Mouse (Mus musculus): Measurements from ENCODE around the gene Fbxl15.

DNA sequence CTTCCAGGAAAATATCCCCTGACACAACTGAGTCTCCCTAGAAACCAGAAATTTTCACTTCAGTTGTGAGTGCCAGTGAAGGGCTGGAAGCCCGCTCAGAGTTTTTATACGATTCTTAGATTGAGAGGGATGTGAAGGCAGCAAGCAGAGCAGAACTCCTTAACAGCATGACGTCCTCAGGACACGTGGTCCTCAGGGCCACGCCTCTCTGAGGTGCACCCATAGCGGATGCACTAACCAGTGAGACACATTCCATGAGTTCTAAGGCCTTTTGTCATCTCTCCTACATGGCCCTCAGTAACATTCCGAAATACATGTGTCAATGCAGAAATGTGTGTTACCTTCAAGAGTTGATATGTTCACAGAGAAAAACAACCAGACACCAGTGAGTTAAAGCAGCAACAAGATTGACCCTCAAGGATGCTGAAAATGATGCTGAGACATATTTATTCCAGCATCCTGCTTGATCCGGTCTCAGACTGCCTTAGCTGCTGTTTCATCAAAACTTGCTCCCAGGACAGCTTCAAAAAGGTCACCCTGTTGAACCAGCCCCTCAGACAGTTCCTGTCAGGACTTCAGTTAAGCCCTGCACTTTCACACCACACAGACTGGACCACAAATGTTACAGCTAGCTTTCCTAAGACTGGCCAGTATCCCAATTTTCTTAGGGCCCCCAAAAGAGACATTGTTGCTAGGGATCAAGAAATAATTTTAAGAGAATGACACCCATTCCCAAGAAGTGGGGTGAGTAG, 27.5 kb upstream of the Fbxl15 start:
- TF ChIP-seq CTCF (IDR thresholded peaks at IDR 0.05; ENCODE audit: extremely low read depth, insufficient read depth, low read length) (no peak), POLR2A (IDR thresholded peaks at IDR 0.05; ENCODE audit: extremely low read depth, insufficient read depth, low read length) (no peak)

Data from cortical plate, adult 2 months (tissue).